Mouse (Mus musculus) lung, postnatal 36 days (tissue): ENCODE results near the gene E130308A19Rik.

Experiments used
- DNase-seq: peaks from one replicate; pipeline ENCODE4 v3.0.0; 2022; ENCODE audit warnings: mixed read lengths

Gene E130308A19Rik

GRCm38 (mm10) chr4:59625998-59626910 lies at the start of gene E130308A19Rik:
TSS of gene E130308A19Rik (plus strand) at chr4:59626211.
- peak; percentile 83 for DNase-seq

- DNase-seq = no peak
These were observed 45.3 kb upstream of the E130308A19Rik start for GRCm38 (mm10) chr4:59580495-59581281.

- DNase-seq = peak; percentile 100
These were observed 44.5 kb upstream of the E130308A19Rik start, which contains the start of gene Hsdl2 for GRCm38 (mm10) chr4:59581314-59582185. TSS of gene Hsdl2 (plus strand) at chr4:59581563.

GRCm38 (mm10) chr4:59582186-59582585 lies 43.8 kb upstream of the E130308A19Rik start:
- no peak for DNase-seq

GRCm38 (mm10) chr4:59585097-59585496 lies 40.9 kb upstream of the E130308A19Rik start:
- peak; percentile 41 for DNase-seq

- no peak for DNase-seq
These were observed 38.7 kb upstream of the E130308A19Rik start for GRCm38 (mm10) chr4:59587215-59587871.

- no peak for DNase-seq
These were observed 38.2 kb upstream of the E130308A19Rik start for GRCm38 (mm10) chr4:59587872-59588226.

GRCm38 (mm10) chr4:59594614-59595013 lies 31.4 kb upstream of the E130308A19Rik start:
- no peak for DNase-seq

- DNase-seq = no peak
These were observed 29.5 kb upstream of the E130308A19Rik start for GRCm38 (mm10) chr4:59596556-59596955.

- DNase-seq = no peak
These were observed 23.3 kb upstream of the E130308A19Rik start for GRCm38 (mm10) chr4:59602704-59603103.

GRCm38 (mm10) chr4:59604892-59605291 lies 21.1 kb upstream of the E130308A19Rik start:
- no peak for DNase-seq

- no peak for DNase-seq
These were observed 20.5 kb upstream of the E130308A19Rik start for GRCm38 (mm10) chr4:59605501-59605900.

GRCm38 (mm10) chr4:59610411-59610810 lies 15.6 kb upstream of the E130308A19Rik start:
- no peak for DNase-seq

- DNase-seq = peak; percentile 71
These were observed 11.0 kb upstream of the E130308A19Rik start for GRCm38 (mm10) chr4:59614986-59615385.

- DNase-seq = no peak
These were observed 6.3 kb upstream of the E130308A19Rik start for GRCm38 (mm10) chr4:59619611-59620245.

- no peak for DNase-seq
These were observed 374 bp upstream of the E130308A19Rik start for GRCm38 (mm10) chr4:59625676-59625997.

GRCm38 (mm10) chr4:59628255-59628654 lies 2.2 kb downstream of the E130308A19Rik start:
- DNase-seq = no peak

GRCm38 (mm10) chr4:59629076-59629874 lies 3.3 kb downstream of the E130308A19Rik start:
- no peak for DNase-seq

GRCm38 (mm10) chr4:59630122-59630521 lies 4.1 kb downstream of the E130308A19Rik start:
- no peak for DNase-seq

- DNase-seq = no peak
These were observed 8.5 kb downstream of the E130308A19Rik start for GRCm38 (mm10) chr4:59634532-59634931.

- DNase-seq = no peak
These were observed 13.2 kb downstream of the E130308A19Rik start for GRCm38 (mm10) chr4:59639163-59639562.
